Mouse (Mus musculus) gastrocnemius, adult 8-10 months (tissue): ENCODE measurements around the gene Acly. TPM values are rescaled to one million over a fixed set of nuclear protein-coding genes. Genes with fewer than 3 reads are reported as not detected.
A peak's percentile ranks its signal among the peaks of the same experiment; 100 is the strongest.

Experiments
- DNase-seq, 2 experiments: peaks; one replicate each; pipeline ENCODE4 v3.0.0; 2022; ENCODE audit warnings: low spot score in 2 of 2
- total RNA-seq, 4 experiments: library from RNA; stranded (reverse); gene quantifications; 2 replicates each; pipeline ENCODE4 v1.2.4; 2022

Acly gene
- total RNA-seq, 4 experiments from 2014 or later: 6.9 to 8.5 (median 8.0) TPM

- DNase-seq: no peak
Observed at GRCm38 (mm10) chr11:100512384-100512783, 15.4 kb downstream of the Acly start.

- no peak for DNase-seq
Observed at GRCm38 (mm10) chr11:100510556-100510955, 17.2 kb downstream of the Acly start.

DNA sequence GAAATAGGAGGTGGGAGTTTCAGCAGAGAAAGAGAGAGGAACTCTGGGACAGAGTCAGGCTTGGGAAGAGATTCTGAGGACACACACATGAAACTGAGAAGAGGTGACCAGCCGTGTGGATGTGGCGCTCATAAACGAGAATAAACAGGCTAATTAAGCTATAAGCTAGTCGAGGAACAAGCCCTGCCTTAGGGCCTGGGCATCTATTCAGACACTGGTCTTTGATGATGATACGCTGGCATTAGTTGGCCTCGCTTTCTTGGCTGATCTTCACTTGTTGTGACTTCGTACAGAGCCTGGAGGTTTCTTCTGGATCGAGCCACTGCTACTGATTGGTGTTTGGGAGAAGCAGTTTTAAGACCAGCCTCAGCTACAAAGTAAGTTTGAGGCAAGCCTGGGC is 21.8 kb downstream of the Acly start:
- no peak for DNase-seq

DNA sequence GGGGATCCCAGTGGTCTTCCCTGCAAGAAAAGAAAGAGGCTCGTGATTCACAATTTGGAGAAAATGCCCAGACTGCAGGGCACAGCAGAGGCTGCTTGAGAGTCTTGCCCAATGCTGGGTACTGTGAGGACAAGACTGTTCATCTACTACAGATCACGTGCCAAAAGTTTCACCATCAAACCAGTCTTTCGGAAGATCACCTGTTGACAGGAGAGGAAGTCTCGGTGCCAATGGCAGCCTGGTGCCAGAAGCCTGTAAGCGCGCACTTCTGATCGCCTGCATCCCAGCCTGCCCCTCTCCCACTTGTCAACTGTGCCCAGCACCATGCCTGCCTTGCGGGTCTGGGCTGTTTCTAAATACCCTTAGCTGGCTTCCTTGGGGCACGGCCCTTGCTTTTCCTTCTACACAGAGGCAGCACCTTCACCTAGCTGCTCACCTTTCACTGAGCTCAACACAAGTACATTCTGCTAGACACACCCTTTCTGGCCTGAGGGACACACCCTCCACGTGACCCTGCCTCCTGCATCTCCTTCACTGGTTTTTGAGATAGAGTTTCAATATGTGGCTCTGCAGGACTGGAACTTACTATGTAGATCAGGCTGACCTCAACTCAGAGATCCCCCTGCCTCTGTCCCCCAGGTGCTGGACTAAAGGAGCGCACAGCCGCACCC is 22.7 kb downstream of the Acly start:
- no peak for DNase-seq

- no peak for DNase-seq
Observed at GRCm38 (mm10) chr11:100501321-100501720, 26.5 kb downstream of the Acly start.

DNA sequence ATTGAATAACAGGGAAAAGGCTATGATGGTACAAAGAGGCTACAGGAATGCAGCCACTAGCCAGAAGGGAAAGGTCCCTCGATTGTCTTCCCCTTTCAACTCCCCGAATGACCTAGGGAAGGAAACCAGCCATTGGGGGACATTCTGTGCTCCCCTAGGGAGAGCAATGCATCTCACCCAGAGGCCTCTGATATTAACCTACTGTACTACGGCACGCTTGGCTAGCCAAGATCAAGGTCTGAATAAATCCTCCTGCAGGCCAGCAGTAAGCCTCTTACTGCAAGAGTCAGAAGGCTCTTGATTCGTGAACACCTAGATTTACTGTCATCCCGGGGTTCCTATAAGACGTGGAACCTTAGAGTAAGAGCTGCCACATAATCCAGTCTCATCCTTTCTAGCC is 27.1 kb downstream of the Acly start:
- no peak for DNase-seq

- DNase-seq: no peak
Observed at GRCm38 (mm10) chr11:100500241-100500640, 27.6 kb downstream of the Acly start.

- no peak for DNase-seq
Observed at GRCm38 (mm10) chr11:100493771-100494170, 34.0 kb downstream of the Acly start.

- DNase-seq: no peak
Observed at GRCm38 (mm10) chr11:100490951-100491350, 36.8 kb downstream of the Acly start.

- no peak for DNase-seq
Observed at GRCm38 (mm10) chr11:100485801-100486538, 41.8 kb downstream of the Acly start.

GRCm38 (mm10) chr11:100484461-100484860 is 43.3 kb downstream of the Acly start:
- DNase-seq: no peak

DNA sequence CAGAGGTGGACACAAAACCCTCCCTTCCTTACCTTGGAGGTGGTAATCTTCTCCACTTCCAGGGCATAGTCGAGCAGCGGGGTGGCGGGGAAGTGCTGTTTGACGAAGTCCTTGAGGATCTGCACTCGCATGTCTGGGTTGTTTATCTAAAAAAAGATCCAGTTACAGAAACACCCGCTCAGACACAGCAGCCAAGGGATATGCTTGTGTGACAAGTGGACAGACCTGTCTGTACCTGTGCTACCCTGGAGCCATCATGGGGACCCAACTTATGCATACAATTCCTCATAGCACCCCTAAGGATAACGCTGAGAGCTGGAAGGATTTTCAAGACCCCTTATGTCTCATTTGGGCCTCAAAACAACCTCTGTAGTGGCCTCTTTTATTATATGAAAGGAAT is 48.6 kb downstream of the Acly start:
- no peak for DNase-seq

DNA sequence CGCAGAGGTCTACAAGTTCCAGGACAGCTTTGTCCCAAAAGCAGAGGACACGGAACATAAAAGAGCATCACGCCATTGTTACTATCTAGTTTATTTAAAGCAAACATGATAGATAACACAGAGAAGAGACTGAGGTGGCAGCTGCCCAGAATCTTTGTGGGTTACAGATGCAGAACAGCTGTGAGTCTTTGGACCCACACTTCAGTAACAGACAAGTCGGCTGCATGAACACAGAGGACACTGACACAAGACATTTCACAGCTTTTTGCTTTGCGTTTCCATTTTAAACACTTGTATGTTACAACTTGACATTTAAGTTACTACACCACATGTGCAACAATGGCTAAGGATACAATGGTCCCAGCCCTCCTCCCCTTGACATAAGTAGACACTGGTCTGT is 51.5 kb downstream of the Acly start:
- DNase-seq: no peak

GRCm38 (mm10) chr11:100472935-100473295 is 54.9 kb downstream of the Acly start:
- no peak for DNase-seq

- DNase-seq: peak; percentile 76 to 87
Observed at GRCm38 (mm10) chr11:100472197-100472934, 55.4 kb downstream of the Acly start, which contains the start of gene Klhl11. Gene Klhl11 (minus strand): TSS chr11:100472741.

GRCm38 (mm10) chr11:100471352-100472196 is 56.2 kb downstream of the Acly start:
- DNase-seq: no peak

DNA sequence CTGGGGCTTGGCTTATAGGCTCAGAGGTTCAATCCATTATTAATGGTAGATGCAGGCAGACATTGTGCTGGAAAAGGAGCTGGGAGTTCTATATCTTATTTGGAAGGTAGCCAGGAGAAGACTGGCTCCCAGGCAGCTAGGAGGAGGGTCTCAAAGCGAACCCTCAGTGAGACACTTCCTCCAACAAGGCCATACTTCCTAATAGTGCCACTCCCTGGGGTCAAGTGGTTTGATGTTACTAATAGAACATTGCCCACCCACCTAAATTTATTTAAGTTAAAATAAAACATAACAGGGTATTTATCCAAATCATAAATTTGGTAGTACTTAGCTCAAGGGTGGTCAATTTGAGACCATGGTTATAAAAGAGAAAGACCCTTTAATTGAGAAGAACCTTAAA is 62.0 kb downstream of the Acly start:
- DNase-seq: no peak

DNA sequence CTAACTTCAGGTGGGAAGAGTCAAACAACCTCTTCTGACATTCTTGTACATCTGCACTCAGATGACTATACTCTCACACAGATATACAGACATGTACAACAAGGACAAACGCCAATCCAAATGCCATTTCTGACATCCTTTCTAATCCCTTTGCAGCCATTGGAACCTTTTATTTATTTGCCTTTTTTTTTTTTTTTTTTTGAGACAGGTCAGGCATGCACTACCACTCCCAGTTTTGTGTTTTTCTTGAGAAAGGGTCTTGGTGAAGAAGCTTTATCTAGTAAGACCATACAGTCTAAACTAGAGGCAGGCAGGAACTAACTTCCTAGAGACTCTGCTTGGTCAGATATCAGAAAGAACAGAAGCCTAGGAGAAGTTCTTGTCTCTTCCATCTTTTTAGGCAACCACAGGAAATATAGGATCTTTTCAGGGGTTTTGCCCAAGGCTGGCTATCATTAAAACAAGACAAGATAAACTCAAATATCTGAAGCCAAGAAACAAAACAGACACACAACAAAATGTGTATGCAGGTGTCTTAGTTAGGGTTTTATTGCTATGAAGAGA is 62.5 kb downstream of the Acly start:
- DNase-seq: no peak

DNA sequence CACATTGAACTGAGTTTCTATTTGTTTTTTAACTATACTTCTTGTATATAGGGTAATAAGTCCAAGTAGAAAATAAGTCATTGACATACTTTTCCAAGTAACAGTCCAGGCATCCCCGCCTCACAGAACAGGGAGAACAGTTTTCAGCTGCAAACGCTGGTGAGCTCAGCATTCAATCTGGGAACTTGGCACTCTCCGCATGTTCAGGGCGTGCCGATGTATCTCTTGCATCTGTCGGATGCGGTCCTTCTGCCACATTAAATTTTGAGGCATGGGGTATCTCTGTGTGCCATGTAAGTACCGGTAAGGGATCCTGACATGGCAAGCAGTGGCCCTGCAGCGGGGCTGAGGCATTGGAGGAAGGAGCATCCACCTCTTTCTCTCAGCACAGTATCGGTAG is 65.1 kb downstream of the Acly start:
- DNase-seq: no peak

GRCm38 (mm10) chr11:100457711-100458110 is 70.1 kb downstream of the Acly start:
- no peak for DNase-seq

DNA sequence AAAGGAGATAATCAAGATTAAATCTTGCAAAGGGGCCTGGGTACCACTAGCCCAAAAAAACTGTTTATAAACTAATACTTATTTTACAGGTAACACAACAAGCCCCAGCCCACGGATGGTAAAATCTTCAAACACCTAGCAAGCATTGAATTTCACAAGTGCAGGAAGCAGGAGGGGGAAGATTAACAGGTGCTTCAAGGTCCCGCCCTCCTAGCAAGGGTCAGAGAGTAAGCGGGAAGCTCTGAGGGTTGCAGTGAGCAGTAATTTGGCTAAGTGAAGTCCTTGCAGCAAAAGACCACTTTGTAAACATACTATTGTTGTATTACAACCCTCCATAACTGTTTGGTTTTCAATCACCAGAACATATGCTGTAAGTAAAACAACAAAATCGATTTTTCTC is 70.6 kb downstream of the Acly start:
- DNase-seq: no peak
